Mouse (Mus musculus): ENCODE data around the gene Olfr169. TPM values are rescaled to one million over a fixed set of nuclear protein-coding genes. Genes with fewer than 3 reads are reported as not detected.

Olfr169 gene
- not detected for polyA plus RNA-seq (2015; fragmentation: Illumina TruSeq; extraction: RNeasy Lipid Tissue Mini Kit (QIAGEN cat#74804); ENCODE audit: insufficient read depth, low replicate concordance)

DNA sequence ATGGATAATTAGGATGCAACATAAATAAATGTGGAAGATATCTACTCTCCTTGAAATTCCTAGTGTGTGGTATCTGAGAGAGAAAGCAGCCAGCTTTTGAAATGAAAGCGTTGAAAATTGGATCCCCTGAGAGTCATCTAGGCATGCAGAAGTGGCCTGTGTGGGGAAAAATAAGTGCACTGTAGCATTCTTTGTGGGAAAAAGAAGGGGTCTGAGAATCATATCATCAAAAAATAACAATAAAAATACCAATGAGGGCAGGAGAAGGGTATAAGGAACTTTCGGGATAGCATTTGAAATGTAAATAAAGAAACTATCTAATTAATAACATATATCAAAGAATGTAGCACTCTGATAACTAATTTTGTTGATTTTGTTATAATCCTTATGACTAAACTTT lies at the start of gene Olfr169:
Olfr169 (minus strand) TSS at position 101 of the 400 bp plus-strand sequence.

DNA sequence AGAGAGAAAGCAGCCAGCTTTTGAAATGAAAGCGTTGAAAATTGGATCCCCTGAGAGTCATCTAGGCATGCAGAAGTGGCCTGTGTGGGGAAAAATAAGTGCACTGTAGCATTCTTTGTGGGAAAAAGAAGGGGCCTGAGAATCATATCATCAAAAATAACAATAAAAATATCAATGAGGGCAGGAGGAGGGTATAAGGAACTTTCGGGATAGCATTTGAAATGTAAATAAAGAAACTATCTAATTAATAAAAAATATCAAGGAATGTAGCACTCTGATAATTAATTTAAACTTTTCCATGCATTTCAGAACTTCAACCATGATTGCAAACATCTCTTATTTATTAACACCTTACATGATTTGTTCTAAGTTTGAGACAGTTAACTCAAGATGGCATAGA lies 40.2 kb upstream of the Olfr169 start, which contains the start of gene Olfr170:
Olfr170 (minus strand) TSS at position 101 of the 400 bp plus-strand sequence.

DNA sequence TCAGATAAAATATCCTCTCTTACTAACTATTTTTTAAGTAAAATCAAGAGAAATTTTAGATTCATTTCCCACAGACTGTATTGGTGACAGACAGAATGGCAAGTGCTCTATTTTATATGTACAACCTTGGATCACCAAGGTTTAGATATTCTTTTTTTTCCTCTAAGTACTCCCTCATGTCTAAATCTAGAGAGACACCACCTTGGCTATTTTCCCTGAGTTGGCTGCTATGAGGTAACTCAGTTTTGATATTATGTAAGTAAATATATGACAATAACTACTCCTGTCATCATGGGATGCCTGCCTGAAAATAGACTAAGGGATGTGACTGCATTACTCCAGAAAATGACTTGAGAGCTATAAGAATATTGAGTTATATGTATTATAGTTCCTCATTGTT lies 36.2 kb downstream of the Olfr169 start, which contains the start of gene Olfr168:
Olfr168 (minus strand) TSS at position 101 of the 400 bp plus-strand sequence.

DNA sequence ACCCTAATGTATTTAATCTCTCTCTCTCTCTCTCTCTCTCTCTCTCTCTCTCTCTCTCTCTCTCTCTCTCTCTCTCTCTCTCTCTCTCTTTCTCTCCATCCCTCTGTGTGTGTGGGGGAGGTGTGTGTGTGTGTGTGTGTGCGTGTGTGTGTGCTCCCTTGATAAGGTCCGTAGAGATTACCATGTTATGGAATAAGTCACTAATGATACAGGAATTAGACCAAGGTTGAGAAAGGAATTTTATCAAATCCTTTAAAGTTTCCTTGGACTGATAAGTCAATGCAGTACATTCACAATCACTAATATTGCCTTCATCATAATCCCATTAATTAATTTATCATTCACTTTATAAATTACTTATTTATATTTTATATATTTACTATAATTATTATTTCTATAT lies 49.4 kb downstream of the Olfr169 start, which contains the start of gene Olfr167:
Olfr167 (minus strand) TSS at position 101 of the 400 bp plus-strand sequence.

Other genes starting within 250 kb of the Olfr169 start
- gene Olfr165, start 148.7 kb downstream of the Olfr169 start, polyA plus RNA-seq (2015; fragmentation: Illumina TruSeq; extraction: RNeasy Lipid Tissue Mini Kit (QIAGEN cat#74804); ENCODE audit: insufficient read depth, low replicate concordance), result not detected
- gene Olfr166, start 88.1 kb downstream of the Olfr169 start, polyA plus RNA-seq (2015; fragmentation: Illumina TruSeq; extraction: RNeasy Lipid Tissue Mini Kit (QIAGEN cat#74804); ENCODE audit: insufficient read depth, low replicate concordance), result 0.32 TPM
- not detected for gene Olfr167, start 49.5 kb downstream of the Olfr169 start, polyA plus RNA-seq (2015; fragmentation: Illumina TruSeq; extraction: RNeasy Lipid Tissue Mini Kit (QIAGEN cat#74804); ENCODE audit: insufficient read depth, low replicate concordance)
- not detected for gene Olfr168, start 36.3 kb downstream of the Olfr169 start, polyA plus RNA-seq (2015; fragmentation: Illumina TruSeq; extraction: RNeasy Lipid Tissue Mini Kit (QIAGEN cat#74804); ENCODE audit: insufficient read depth, low replicate concordance)
- gene Olfr170, start 40.1 kb upstream of the Olfr169 start, polyA plus RNA-seq (2015; fragmentation: Illumina TruSeq; extraction: RNeasy Lipid Tissue Mini Kit (QIAGEN cat#74804); ENCODE audit: insufficient read depth, low replicate concordance), result not detected
- not detected for gene Olfr171, start 58.1 kb upstream of the Olfr169 start, polyA plus RNA-seq (2015; fragmentation: Illumina TruSeq; extraction: RNeasy Lipid Tissue Mini Kit (QIAGEN cat#74804); ENCODE audit: insufficient read depth, low replicate concordance)
- gene Lamp3, start 134.6 kb upstream of the Olfr169 start, polyA plus RNA-seq (2015; fragmentation: Illumina TruSeq; extraction: RNeasy Lipid Tissue Mini Kit (QIAGEN cat#74804); ENCODE audit: insufficient read depth, low replicate concordance), result 1.4 TPM
- gene B3gnt5, start 188.4 kb upstream of the Olfr169 start, polyA plus RNA-seq (2015; fragmentation: Illumina TruSeq; extraction: RNeasy Lipid Tissue Mini Kit (QIAGEN cat#74804); ENCODE audit: insufficient read depth, low replicate concordance), result 98.7 TPM

All from spleen, adult 10 weeks (tissue).